Mouse (Mus musculus): ENCODE results near the gene Zmym5. TPM values are rescaled to one million over a fixed set of nuclear protein-coding genes. Genes with fewer than 3 reads are reported as not detected.
"Not testable (repeated sequence)": the region's sequence is repeated elsewhere in the genome, so short reads cannot be mapped to it uniquely, and the experiment has no call there.

The Zmym5 gene
- polyA plus RNA-seq, 1 experiment from 2014 or later, result 36.4 TPM

DNA sequence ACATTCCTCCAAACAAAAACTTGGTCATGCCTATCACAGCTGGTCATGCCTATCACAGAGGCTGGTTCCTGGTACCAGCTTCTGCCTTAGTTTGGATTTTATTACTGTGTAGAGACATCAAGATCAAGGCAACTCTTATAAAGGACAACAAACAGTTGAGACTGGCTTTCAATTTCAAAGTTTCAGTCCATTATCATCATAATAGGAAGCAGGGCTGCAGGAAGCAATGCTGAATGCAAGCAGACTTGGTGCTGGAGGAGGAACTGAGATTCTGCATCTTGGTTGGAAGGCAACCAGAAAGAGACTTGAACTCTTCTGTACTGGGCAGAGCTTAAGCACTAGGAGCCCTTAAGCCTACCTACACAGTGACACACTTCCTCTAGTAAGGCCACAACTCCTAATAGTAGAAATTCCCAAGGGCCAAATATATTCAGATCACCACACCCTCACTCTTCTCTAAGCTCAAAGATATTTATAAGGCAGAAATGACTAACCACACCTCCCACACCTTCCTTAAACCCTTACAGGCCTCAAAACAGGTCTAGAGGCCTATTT lies 19.1 kb upstream of the Zmym5 start:
- ATAC-seq, result no peak
- Histone ChIP-seq H3K4me2 (ENCODE audit: low read length) (no peak overlapping the region), H3K27ac (ENCODE audit: low read length) (no peak overlapping the region), H3K4me1 (ENCODE audit: control insufficient read depth, insufficient read depth, low read length) (no peaks in the 10 kb centered on the region), H3K4me3 (ENCODE audit: low read depth, low read length) (no peak overlapping the region), H3K36me3 (ENCODE audit: control insufficient read depth, insufficient read depth, low read length) (no peaks in the 10 kb centered on the region), H3K9ac (ENCODE audit: low read depth, low read length) (no peak overlapping the region), H3K9me3 (replicated peaks; ENCODE audit: control insufficient read depth, low read length, poor library complexity, severe bottlenecking) (no peaks in the 10 kb centered on the region), H3K27me3 (ENCODE audit: control insufficient read depth, insufficient read depth, low read depth, low read length) (no peaks in the 10 kb centered on the region)

DNA sequence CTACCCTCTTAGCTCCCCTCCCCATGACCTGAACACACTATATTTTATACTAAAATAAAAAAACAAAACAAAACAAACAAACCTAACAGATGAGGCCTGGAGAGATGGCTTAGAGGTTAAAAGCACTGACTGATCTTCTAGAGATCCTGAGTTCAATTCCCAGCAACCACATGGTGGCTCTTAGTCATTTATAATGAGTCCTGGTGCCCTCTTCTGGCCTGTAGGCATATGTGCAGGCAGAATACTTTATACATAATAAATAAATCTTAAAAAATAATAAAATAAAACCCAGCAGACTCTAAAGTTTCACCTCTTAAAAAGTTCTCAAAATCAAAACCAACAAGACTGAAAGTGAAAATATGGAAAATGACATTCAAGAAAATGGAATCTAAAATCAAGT lies 13.0 kb upstream of the Zmym5 start:
- Histone ChIP-seq H3K9ac (ENCODE audit: low read depth, low read length) (no peak overlapping the region), H3K27me3 (ENCODE audit: control insufficient read depth, insufficient read depth, low read depth, low read length) (no peaks in the 10 kb centered on the region), H3K27ac (ENCODE audit: low read length) (no peak overlapping the region), H3K36me3 (ENCODE audit: control insufficient read depth, insufficient read depth, low read length) (no peaks in the 10 kb centered on the region), H3K4me2 (ENCODE audit: low read length) (no peak overlapping the region), H3K9me3 (replicated peaks; ENCODE audit: control insufficient read depth, low read length, poor library complexity, severe bottlenecking) (0 out of 2 replicates have a peak, but pooled peaks cover 7% of the 10 kb centered on the region), H3K4me3 (ENCODE audit: low read depth, low read length) (no peak overlapping the region), H3K4me1 (ENCODE audit: control insufficient read depth, insufficient read depth, low read length) (no peaks in the 10 kb centered on the region)
- ATAC-seq, result no peak

DNA sequence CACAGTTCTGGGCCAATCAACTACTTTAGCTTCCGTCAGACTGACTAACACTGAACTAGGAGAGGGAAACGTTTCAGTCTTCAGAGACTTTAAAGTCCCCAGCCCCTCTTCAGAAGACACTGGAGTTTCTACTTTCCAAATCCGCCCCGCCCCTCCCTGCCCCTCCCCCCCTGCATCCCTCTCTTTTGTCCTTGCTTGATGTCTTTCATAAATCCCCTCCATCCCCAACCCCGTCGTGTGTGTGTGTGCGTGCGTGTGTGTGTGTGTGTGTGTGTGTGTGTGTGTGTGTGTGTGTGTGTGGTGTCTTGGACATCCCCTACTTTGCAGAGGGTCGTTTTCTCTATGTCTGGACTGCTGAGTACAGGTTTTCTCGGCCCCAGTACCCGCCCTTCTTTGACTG lies 6.1 kb upstream of the Zmym5 start:
- no peaks in the 10 kb centered on the region for H3K36me3 ChIP-seq (ENCODE audit: control insufficient read depth, insufficient read depth, low read length)
- H3K9me3 ChIP-seq (replicated peaks; ENCODE audit: control insufficient read depth, low read length, poor library complexity, severe bottlenecking), result 0 out of 2 replicates have a peak, but pooled peaks cover 7% of the 10 kb centered on the region
- 7% methylated on average over 8 of the region's 11 CpGs for WGBS
- no peak overlapping the region for H3K27ac ChIP-seq (ENCODE audit: low read length)
- peaks cover 6% of the 10 kb centered on the region for H3K4me1 ChIP-seq (ENCODE audit: control insufficient read depth, insufficient read depth, low read length)
- no peak overlapping the region for H3K9ac ChIP-seq (ENCODE audit: low read depth, low read length)
- no peak overlapping the region for H3K4me2 ChIP-seq (ENCODE audit: low read length)
- H3K4me3 ChIP-seq (ENCODE audit: low read depth, low read length), result no peak overlapping the region
- no peak for ATAC-seq
- no peaks in the 10 kb centered on the region for H3K27me3 ChIP-seq (ENCODE audit: control insufficient read depth, insufficient read depth, low read depth, low read length)

DNA sequence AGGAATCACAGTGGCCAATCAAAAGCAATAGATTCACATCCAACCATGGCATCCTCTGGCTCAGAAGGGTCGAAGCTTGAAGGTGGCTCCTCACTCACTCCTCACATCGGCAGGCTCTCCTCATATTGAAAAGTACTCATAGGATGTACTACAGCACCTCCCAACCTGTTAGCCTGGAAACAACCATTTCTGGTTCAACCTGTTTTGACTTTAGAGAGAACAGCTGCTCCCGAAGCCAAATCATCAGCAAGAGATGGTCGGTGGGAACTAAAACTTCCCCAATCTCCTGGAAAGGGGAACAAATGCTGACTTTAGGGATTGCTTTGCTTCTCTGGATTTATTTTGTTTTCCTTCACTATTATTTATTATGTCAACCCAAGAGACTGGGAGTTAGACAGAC lies 5.6 kb upstream of the Zmym5 start:
- 88% methylated on average over 4 of the region's 4 CpGs for WGBS
- H3K4me3 ChIP-seq (ENCODE audit: low read depth, low read length), result no peak overlapping the region
- H3K4me1 ChIP-seq (ENCODE audit: control insufficient read depth, insufficient read depth, low read length), result peaks cover 6% of the 10 kb centered on the region
- H3K4me2 ChIP-seq (ENCODE audit: low read length), result no peak overlapping the region
- no peak overlapping the region for H3K9ac ChIP-seq (ENCODE audit: low read depth, low read length)
- no peaks in the 10 kb centered on the region for H3K27me3 ChIP-seq (ENCODE audit: control insufficient read depth, insufficient read depth, low read depth, low read length)
- no peaks in the 10 kb centered on the region for H3K36me3 ChIP-seq (ENCODE audit: control insufficient read depth, insufficient read depth, low read length)
- H3K27ac ChIP-seq (ENCODE audit: low read length), result no peak overlapping the region
- 0 out of 2 replicates have a peak, but pooled peaks cover 7% of the 10 kb centered on the region for H3K9me3 ChIP-seq (replicated peaks; ENCODE audit: control insufficient read depth, low read length, poor library complexity, severe bottlenecking)
- ATAC-seq, result no peak

DNA sequence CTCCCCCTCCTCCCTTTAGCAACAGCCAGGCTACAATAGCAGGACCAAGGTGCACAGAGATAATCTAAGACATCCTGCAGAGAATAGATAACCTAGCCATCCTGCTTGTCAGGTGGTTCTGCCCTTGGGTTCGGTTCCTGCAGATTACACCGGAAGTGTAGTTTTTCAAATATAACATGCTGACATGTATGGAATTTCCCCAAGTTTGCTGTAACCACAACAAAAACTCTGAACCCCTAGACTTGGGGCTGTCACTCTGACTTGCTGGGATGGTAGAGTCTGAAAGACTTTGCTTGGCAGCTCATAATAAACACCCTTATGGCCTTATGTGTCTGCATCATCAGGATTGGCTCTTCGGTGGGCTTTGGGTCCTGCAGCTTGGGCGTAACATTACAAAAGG lies 5.0 kb upstream of the Zmym5 start:
- no peak for ATAC-seq
- no peak overlapping the region for H3K4me2 ChIP-seq (ENCODE audit: low read length)

DNA sequence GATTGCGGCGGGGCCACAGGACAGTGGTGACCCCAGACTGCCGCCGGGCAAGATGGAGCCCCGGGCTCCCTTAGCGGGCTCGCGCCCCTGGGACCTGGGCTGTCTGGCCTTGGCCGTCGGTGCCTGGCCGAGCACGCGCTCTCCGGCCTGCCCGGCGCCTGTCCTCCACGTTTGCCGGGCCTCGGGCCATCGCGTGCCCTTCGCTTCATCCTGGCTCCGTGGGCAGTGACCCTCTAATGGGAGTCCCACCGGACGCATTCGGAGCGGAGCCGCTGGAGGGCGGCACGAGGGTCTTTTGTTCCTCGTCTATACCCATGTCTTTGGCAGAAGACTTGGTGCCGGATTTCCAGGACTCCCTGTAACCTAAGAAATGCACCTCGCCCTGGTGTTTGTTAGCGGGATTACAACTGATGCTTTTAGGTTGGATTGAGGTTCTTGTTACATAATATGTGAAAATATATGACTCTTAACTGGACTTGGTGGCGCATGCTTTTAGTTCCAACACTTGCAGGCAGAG lies 1.1 kb upstream of the Zmym5 start:
- H3K9ac ChIP-seq (ENCODE audit: low read depth, low read length), result peak overlapping the region; percentile 83
- H3K27me3 ChIP-seq (ENCODE audit: control insufficient read depth, insufficient read depth, low read depth, low read length), result no peaks in the 10 kb centered on the region
- peak overlapping the region; percentile 94 for H3K27ac ChIP-seq (ENCODE audit: low read length)
- peak overlapping the region; percentile 58 for H3K4me3 ChIP-seq (ENCODE audit: low read depth, low read length)
- peak; percentile 57 for ATAC-seq
- H3K36me3 ChIP-seq (ENCODE audit: control insufficient read depth, insufficient read depth, low read length), result no peaks in the 10 kb centered on the region
- H3K4me1 ChIP-seq (ENCODE audit: control insufficient read depth, insufficient read depth, low read length), result peaks cover 18% of the 10 kb centered on the region
- peak overlapping the region; percentile 64 for H3K4me2 ChIP-seq (ENCODE audit: low read length)
- H3K9me3 ChIP-seq (replicated peaks; ENCODE audit: control insufficient read depth, low read length, poor library complexity, severe bottlenecking), result no peaks in the 10 kb centered on the region
- under 1% methylated on average over 35 of the region's 35 CpGs for WGBS

More for the DNA sequence above, 5.0 kb upstream of the Zmym5 start:
- Histone ChIP-seq H3K4me3 (ENCODE audit: low read depth, low read length) (no peak overlapping the region), H3K9ac (ENCODE audit: low read depth, low read length) (no peak overlapping the region), H3K27ac (ENCODE audit: low read length) (no peak overlapping the region), H3K36me3 (ENCODE audit: control insufficient read depth, insufficient read depth, low read length) (no peaks in the 10 kb centered on the region), H3K9me3 (replicated peaks; ENCODE audit: control insufficient read depth, low read length, poor library complexity, severe bottlenecking) (0 out of 2 replicates have a peak, but pooled peaks cover 7% of the 10 kb centered on the region), H3K4me1 (ENCODE audit: control insufficient read depth, insufficient read depth, low read length) (peaks cover 6% of the 10 kb centered on the region), H3K27me3 (ENCODE audit: control insufficient read depth, insufficient read depth, low read depth, low read length) (no peaks in the 10 kb centered on the region)
- 93% methylated on average over 4 of the region's 4 CpGs for WGBS

DNA sequence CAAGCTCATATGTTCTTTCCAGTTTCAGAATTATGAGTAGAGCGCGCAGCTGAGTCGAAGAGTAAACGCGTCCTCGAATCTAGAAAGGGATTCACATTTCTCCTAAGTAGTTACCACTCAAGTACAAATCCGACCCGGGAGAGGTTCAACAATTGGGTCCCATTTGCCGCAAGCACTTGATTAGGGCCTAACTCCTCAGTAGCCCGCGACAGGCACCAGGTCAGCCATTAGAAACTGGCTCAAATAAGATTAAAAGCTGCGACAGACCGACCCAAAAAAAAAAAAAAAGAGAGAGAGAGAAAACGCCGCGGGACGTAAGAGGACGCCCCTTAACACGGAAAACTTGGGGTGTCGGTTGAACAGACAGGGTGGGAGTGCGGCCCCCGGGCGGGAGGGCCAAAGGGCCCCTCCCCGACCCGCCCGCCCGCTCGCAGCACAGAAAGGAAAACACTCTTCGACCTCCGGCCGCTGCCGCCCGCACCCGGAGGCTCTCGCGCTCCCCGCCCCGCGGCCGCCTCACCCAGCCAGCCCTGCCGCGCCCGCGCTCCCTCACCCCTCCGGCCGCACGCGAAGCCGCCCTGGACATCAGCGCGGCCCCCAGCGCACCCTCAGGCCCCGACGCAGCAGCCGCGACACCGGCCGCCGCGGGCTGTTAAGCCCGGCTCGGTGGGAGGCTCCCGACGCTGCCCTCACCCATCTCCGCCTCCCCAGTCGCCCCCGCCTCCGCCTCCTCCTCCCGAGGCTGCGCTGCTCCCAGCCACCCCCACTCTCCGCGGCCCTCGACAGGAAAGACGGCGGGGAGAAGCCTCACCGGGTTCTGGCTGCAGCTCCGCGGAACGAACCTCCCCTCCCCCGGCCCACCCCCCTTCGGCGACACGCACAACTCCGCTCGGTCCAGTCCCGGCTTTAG lies 480 bp downstream of the Zmym5 start:
- not testable (repeated sequence) for H3K9me3 ChIP-seq (replicated peaks; ENCODE audit: control insufficient read depth, low read length, poor library complexity, severe bottlenecking); H3K27me3 ChIP-seq (ENCODE audit: control insufficient read depth, insufficient read depth, low read depth, low read length); H3K36me3 ChIP-seq (ENCODE audit: control insufficient read depth, insufficient read depth, low read length); ATAC-seq
- Histone ChIP-seq H3K4me2 (ENCODE audit: low read length) (peak overlapping the region; percentile 71), H3K4me1 (ENCODE audit: control insufficient read depth, insufficient read depth, low read length) (peaks cover 20% of the 10 kb centered on the region), H3K9ac (ENCODE audit: low read depth, low read length) (peak overlapping the region; percentile 74), H3K4me3 (ENCODE audit: low read depth, low read length) (peak overlapping the region; percentile 65), H3K27ac (ENCODE audit: low read length) (peak overlapping the region; percentile 85)
- under 1% methylated on average over 40 of the region's 86 CpGs for WGBS

DNA sequence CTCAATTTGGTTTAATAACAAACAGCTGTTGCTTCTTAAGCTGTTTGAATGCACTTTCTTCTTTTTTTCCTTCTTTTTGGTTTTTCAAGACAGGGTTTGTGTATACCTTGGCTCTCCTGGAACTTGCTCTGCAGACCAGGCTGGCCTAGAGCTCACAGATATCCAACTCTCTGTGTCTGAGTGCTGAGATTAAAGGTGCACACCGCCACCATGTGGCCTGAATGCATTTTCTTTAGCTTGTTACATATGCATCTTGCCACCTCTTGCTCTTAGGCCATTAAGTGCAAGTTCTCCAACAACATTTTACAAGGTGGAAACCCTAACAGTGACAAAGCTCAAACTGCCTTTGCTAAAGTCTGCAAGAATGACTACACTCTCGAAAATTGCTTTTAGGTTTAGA lies 18.3 kb downstream of the Zmym5 start:
- no peaks in the 10 kb centered on the region for H3K9me3 ChIP-seq (replicated peaks; ENCODE audit: control insufficient read depth, low read length, poor library complexity, severe bottlenecking)
- H3K36me3 ChIP-seq (ENCODE audit: control insufficient read depth, insufficient read depth, low read length), result peaks cover 18% of the 10 kb centered on the region
- 36% methylated on average over 2 of the region's 2 CpGs for WGBS

DNA sequence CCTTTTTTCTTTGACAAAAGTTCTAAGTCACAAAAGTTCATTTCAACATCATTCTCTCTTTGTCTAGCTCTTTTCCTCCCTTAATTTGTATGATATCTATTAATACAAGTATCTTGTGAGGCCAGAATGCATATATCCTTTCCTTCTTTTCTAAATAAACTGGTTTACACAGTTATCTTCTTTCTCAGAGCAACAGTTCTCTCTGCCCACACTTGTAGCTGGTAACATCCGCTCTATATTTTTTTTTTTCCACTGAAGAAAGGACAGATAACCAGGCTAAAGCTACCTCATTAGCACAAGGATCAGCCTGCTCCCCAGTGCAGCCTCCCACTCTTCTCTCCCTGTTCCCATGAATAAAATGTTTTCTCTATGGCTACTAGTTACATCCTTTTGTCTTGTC lies 26.9 kb downstream of the Zmym5 start:
- 71% methylated on average over 1 of the region's 1 CpGs for WGBS
- no peaks in the 10 kb centered on the region for H3K9me3 ChIP-seq (replicated peaks; ENCODE audit: control insufficient read depth, low read length, poor library complexity, severe bottlenecking)

More for the DNA sequence above, 18.3 kb downstream of the Zmym5 start:
- no peak overlapping the region for H3K4me2 ChIP-seq (ENCODE audit: low read length)
- H3K27ac ChIP-seq (ENCODE audit: low read length), result no peak overlapping the region
- H3K9ac ChIP-seq (ENCODE audit: low read depth, low read length), result no peak overlapping the region
- no peak for ATAC-seq
- no peak overlapping the region for H3K4me3 ChIP-seq (ENCODE audit: low read depth, low read length)
- no peaks in the 10 kb centered on the region for H3K4me1 ChIP-seq (ENCODE audit: control insufficient read depth, insufficient read depth, low read length)
- no peaks in the 10 kb centered on the region for H3K27me3 ChIP-seq (ENCODE audit: control insufficient read depth, insufficient read depth, low read depth, low read length)

More for the DNA sequence above, 26.9 kb downstream of the Zmym5 start:
- Histone ChIP-seq H3K27ac (ENCODE audit: low read length) (no peak overlapping the region), H3K4me3 (ENCODE audit: low read depth, low read length) (no peak overlapping the region), H3K36me3 (ENCODE audit: control insufficient read depth, insufficient read depth, low read length) (no peaks in the 10 kb centered on the region), H3K27me3 (ENCODE audit: control insufficient read depth, insufficient read depth, low read depth, low read length) (no peaks in the 10 kb centered on the region), H3K9ac (ENCODE audit: low read depth, low read length) (no peak overlapping the region), H3K4me1 (ENCODE audit: control insufficient read depth, insufficient read depth, low read length) (no peaks in the 10 kb centered on the region), H3K4me2 (ENCODE audit: low read length) (no peak overlapping the region)
- ATAC-seq, result no peak
